Mouse (Mus musculus) G1E (cell line): ENCODE data around the gene Tbc1d30.

Source experiments
- CTCF ChIP-seq: IDR thresholded peaks from 2 replicates; pipeline ENCODE4 v1.5.1; 2012; ENCODE audit warnings: low read depth, low read length, inconsistent platforms, mixed read lengths
- GATA1 ChIP-seq: IDR thresholded peaks from 2 replicates; pipeline ENCODE4 v1.6.1; 2012; ENCODE audit warnings: borderline replicate concordance, low read length, inconsistent platforms, mixed read lengths
- POLR2AphosphoS5 ChIP-seq: IDR thresholded peaks from 2 replicates; pipeline ENCODE4 v1.6.1; 2012; ENCODE audit warnings: low read depth, low read length, inconsistent platforms; ENCODE audit not compliant: insufficient replicate concordance
- TAL1 ChIP-seq: conservative IDR thresholded peaks from 2 replicates; pipeline ENCODE4 v1.6.1; 2012; ENCODE audit warnings: low read depth, low read length, inconsistent platforms, mixed read lengths

DNA sequence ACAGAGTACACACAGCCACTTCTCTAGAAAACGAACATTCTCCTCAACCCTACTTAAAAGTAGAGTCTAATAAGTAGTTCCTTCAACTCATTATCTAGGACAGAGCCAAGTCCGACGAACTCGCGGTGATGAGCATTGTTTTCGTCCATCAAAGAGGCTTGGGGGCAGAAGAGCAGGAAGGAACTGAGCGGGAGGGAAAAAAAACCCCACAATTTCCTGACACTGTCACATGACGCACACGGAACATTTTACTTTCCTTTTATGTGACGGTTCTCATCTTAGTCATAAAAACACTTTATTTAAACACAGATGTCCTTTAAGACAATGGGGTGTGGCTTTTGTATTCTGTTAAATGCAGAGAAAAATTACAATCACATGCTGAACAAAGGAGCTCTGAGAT lies 34.7 kb downstream of the Tbc1d30 start:
- TF ChIP-seq CTCF (no peak), GATA1 (no peak), POLR2AphosphoS5 (no peak), TAL1 (no peak)
